Mouse (Mus musculus) yolk sac, embryonic 10.5 days (tissue): Measurements from ENCODE around the gene Mme.
A peak's percentile ranks its signal among the peaks of the same experiment; 100 is the strongest.

ENCODE experiments used
- DNase-seq: peaks from one replicate; pipeline ENCODE4 v3.0.0-alpha.2; 2017; ENCODE audit warnings: low spot score

Mme gene

GRCm38 (mm10) chr3:63241099-63241587, at the start of gene Mme:
TSS of gene Mme (plus strand) at chr3:63241537.
- DNase-seq, result no peak

- no peak for DNase-seq
Measured at GRCm38 (mm10) chr3:63196565-63196964, 44.8 kb upstream of the Mme start.

- DNase-seq, result no peak
Measured at GRCm38 (mm10) chr3:63198026-63198425, 43.3 kb upstream of the Mme start.

- DNase-seq, result no peak
Measured at GRCm38 (mm10) chr3:63221867-63222591, 19.3 kb upstream of the Mme start.

- DNase-seq, result no peak
Measured at GRCm38 (mm10) chr3:63223676-63224075, 17.7 kb upstream of the Mme start.

- DNase-seq, result no peak
Measured at GRCm38 (mm10) chr3:63235957-63236356, 5.4 kb upstream of the Mme start.

GRCm38 (mm10) chr3:63243721-63244120, 2.4 kb downstream of the Mme start:
- no peak for DNase-seq

GRCm38 (mm10) chr3:63272091-63272490, 30.8 kb downstream of the Mme start:
- no peak for DNase-seq

- no peak for DNase-seq
Measured at GRCm38 (mm10) chr3:63294316-63294715, 53.0 kb downstream of the Mme start.

- no peak for DNase-seq
Measured at GRCm38 (mm10) chr3:63294791-63295190, 53.5 kb downstream of the Mme start.

- peak; percentile 50 for DNase-seq
Measured at GRCm38 (mm10) chr3:63295237-63295636, 53.9 kb downstream of the Mme start.

- DNase-seq, result peak; percentile 50
Measured at GRCm38 (mm10) chr3:63295657-63296231, 54.4 kb downstream of the Mme start.

GRCm38 (mm10) chr3:63296411-63296810, 55.1 kb downstream of the Mme start:
- no peak for DNase-seq

- DNase-seq, result peak; percentile 60
Measured at GRCm38 (mm10) chr3:63297787-63298186, 56.5 kb downstream of the Mme start.

GRCm38 (mm10) chr3:63315211-63315760, 73.9 kb downstream of the Mme start:
- no peak for DNase-seq

- DNase-seq, result no peak
Measured at GRCm38 (mm10) chr3:63317496-63317895, 76.2 kb downstream of the Mme start.

- no peak for DNase-seq
Measured at GRCm38 (mm10) chr3:63325615-63326014, 84.3 kb downstream of the Mme start.

- DNase-seq, result no peak
Measured at GRCm38 (mm10) chr3:63340110-63340509, 98.8 kb downstream of the Mme start.

- DNase-seq, result peak; percentile 14
Measured at GRCm38 (mm10) chr3:63340546-63340945, 99.2 kb downstream of the Mme start.

GRCm38 (mm10) chr3:63341481-63341880, 100.1 kb downstream of the Mme start:
- DNase-seq, result no peak

- no peak for DNase-seq
Measured at GRCm38 (mm10) chr3:63344998-63345397, 103.7 kb downstream of the Mme start.

- peak; percentile 58 for DNase-seq
Measured at GRCm38 (mm10) chr3:63348893-63349426, 107.6 kb downstream of the Mme start.

- no peak for DNase-seq
Measured at GRCm38 (mm10) chr3:63350242-63350641, 108.9 kb downstream of the Mme start.
